Mouse (Mus musculus) kidney, embryonic 15.5 days (tissue): ENCODE measurements around the gene Pygb. TPM values are rescaled to one million over a fixed set of nuclear protein-coding genes. Genes with fewer than 3 reads are reported as not detected.
A peak's percentile ranks its signal among the peaks of the same experiment; 100 is the strongest.

ENCODE experiments used
- ATAC-seq: fragments of 200-750 bp; cut with Nextera tagmentation; replicated peaks from 2 replicates; pipeline ENCODE4 v1.8.0; 2017; ENCODE audit warnings: moderate TSS enrichment; ENCODE audit not compliant: low FRiP score
- H3K27ac ChIP-seq: fragments of 300-500 bp; sonication (generic); 2 replicates; pipeline ENCODE4 v1.5.1; 2015; ENCODE audit warnings: mild to moderate bottlenecking, inconsistent platforms
- H3K27me3 ChIP-seq: fragments of 300-500 bp; sonication (generic); 2 replicates; pipeline ENCODE4 v1.6.1; 2015; ENCODE audit warnings: inconsistent platforms
- H3K36me3 ChIP-seq: fragments of 300-500 bp; sonication (generic); 2 replicates; pipeline ENCODE4 v1.6.1; 2015; ENCODE audit warnings: inconsistent platforms
- H3K4me1 ChIP-seq: fragments of 300-500 bp; sonication (generic); 2 replicates; pipeline ENCODE4 v1.6.1; 2015; ENCODE audit warnings: inconsistent platforms
- H3K4me2 ChIP-seq: fragments of 300-500 bp; sonication (generic); 2 replicates; pipeline ENCODE4 v1.6.1; 2015; ENCODE audit warnings: moderate library complexity, mild to moderate bottlenecking, inconsistent platforms
- H3K4me3 ChIP-seq: fragments of 300-500 bp; sonication (generic); replicated peaks from 2 replicates; pipeline ENCODE4 v1.5.1; 2015; ENCODE audit warnings: mild to moderate bottlenecking, inconsistent platforms
- H3K9ac ChIP-seq: fragments of 300-500 bp; sonication (generic); 2 replicates; pipeline ENCODE4 v1.6.1; 2015; ENCODE audit warnings: mild to moderate bottlenecking, inconsistent platforms
- H3K9me3 ChIP-seq: fragments of 300-500 bp; sonication (generic); replicated peaks from 2 replicates; pipeline ENCODE4 v1.6.1; 2016; ENCODE audit warnings: inconsistent platforms
- WGBS: fragments of 180-500 bp; shearing (Covaris S2); methylation state at CpG from one replicate; pipeline ENCODE4 v1.1.7; 2015; ENCODE audit warnings: mixed read lengths; 5-methylcytosine and 5-hydroxymethylcytosine counted together
- polyA plus RNA-seq: library from polyadenylated mRNA; unstranded; fragments of >200 nt; fragmentation: Nextera tagmentation; extraction: Ambion mirVana; gene quantifications from 2 replicates; pipeline ENCODE4 v1.2.1, GENCODE M21; 2015

Gene Pygb
- polyA plus RNA-seq: 77.3 and 88.3 TPM in 2 replicates

- H3K9me3 ChIP-seq: no peaks in the 10 kb centered on the region
- H3K27ac ChIP-seq: peak within 1 kb of the TSS; percentile 90
- peaks cover 6% of the 10 kb centered on the region; the same call in 1 of the 2 replicates for H3K36me3 ChIP-seq
- ATAC-seq: peak; percentile 96
- H3K4me3 ChIP-seq: peak within 1 kb of the TSS; percentile 85
- H3K4me1 ChIP-seq: peaks cover 44% of the 10 kb centered on the region
- 1% methylated on average over 58 of the region's 58 CpGs for WGBS
- no peaks in the 10 kb centered on the region for H3K27me3 ChIP-seq
- peak within 1 kb of the TSS; percentile 87 for H3K4me2 ChIP-seq
- H3K9ac ChIP-seq: peak within 1 kb of the TSS; percentile 65
These were observed at the start of gene Pygb for GRCm38 (mm10) chr2:150786251-150787180. Gene Pygb (plus strand): TSS chr2:150786735.

- Histone ChIP-seq H3K4me3 (no peak overlapping the region), H3K4me1 (no peaks in the 10 kb centered on the region), H3K27me3 (peaks cover 2% of the 10 kb centered on the region), H3K27ac (no peak overlapping the region), H3K9me3 (no peaks in the 10 kb centered on the region), H3K9ac (no peak overlapping the region), H3K36me3 (no peaks in the 10 kb centered on the region), H3K4me2 (no peak overlapping the region)
- ATAC-seq: no peak
- WGBS: 78% methylated on average over 9 of the region's 9 CpGs
These were observed 48.7 kb upstream of the Pygb start for GRCm38 (mm10) chr2:150737881-150738280.

DNA sequence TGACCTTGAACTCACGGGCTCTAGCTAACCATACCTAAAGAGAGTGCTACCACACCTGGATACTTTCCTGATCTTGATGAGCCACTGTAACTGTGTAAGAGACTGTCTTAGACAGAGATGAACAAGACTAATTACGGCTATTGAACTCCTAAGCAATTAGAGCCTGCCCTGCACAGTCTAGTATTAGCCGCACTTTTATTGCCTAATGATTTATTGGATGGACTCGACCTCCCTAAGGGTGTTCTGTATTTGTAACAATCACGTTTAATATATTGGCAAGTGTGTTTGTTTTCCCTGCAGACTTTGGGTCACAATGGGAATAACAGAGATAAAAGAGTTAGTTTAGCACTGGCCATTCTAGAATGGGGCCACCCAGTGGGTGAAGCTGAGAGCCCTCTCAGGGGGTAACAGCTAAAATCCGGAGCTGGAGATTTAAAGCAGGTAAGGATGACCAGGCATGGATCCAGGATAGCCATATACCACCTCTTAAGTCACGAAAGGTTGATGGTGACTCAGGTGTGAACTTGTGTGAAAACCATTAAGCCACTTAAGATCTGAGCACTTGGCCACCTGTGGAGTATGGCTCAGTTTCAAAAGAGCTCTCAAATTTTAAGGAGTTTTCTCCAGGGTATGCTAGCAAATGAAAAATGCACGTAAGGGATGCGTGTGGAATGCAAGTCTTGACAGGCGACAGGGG is 46.2 kb upstream of the Pygb start:
- H3K27me3 ChIP-seq: peaks cover 2% of the 10 kb centered on the region
- no peaks in the 10 kb centered on the region for H3K9me3 ChIP-seq
- H3K4me2 ChIP-seq: no peak overlapping the region
- H3K27ac ChIP-seq: no peak overlapping the region
- H3K4me3 ChIP-seq: no peak overlapping the region
- no peak overlapping the region for H3K9ac ChIP-seq
- 18% methylated on average over 10 of the region's 10 CpGs for WGBS
- ATAC-seq: peak; percentile 74
- no peaks in the 10 kb centered on the region for H3K4me1 ChIP-seq
- H3K36me3 ChIP-seq: no peaks in the 10 kb centered on the region

GRCm38 (mm10) chr2:150741405-150741804 is 45.1 kb upstream of the Pygb start:
- peaks cover 10% of the 10 kb centered on the region for H3K27me3 ChIP-seq

DNA sequence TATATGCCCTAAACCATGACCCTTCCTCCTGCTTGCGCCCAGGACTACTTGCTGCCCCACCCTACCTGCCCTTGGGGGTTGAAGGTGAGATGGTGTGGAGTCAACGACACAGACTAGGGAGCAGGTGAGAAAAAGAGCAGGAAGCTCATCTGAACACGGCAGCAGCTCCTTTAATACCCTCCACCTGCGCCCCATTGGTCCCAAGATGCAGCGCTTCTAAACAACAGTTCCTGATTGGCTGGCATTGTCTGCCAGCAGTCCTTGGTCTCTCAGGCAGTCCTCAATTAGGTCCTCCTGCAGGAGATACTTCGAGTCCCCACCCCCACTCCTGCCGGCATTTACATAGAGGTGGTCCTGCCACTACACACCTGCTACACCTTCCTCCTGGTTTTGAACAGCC is 41.5 kb upstream of the Pygb start:
- peaks cover 10% of the 10 kb centered on the region for H3K4me1 ChIP-seq
- no peak overlapping the region for H3K9ac ChIP-seq
- ATAC-seq: no peak
- no peaks in the 10 kb centered on the region for H3K9me3 ChIP-seq
- H3K36me3 ChIP-seq: no peaks in the 10 kb centered on the region
- no peak overlapping the region for H3K4me3 ChIP-seq
- WGBS: 70% methylated on average over 7 of the region's 7 CpGs
- no peak overlapping the region for H3K27ac ChIP-seq
- no peak overlapping the region for H3K4me2 ChIP-seq
- H3K27me3 ChIP-seq: peaks cover 17% of the 10 kb centered on the region

More at GRCm38 (mm10) chr2:150741405-150741804, 45.1 kb upstream of the Pygb start:
- H3K36me3 ChIP-seq: no peaks in the 10 kb centered on the region
- WGBS: 55% methylated on average over 4 of the region's 4 CpGs
- H3K4me3 ChIP-seq: no peak overlapping the region
- no peaks in the 10 kb centered on the region for H3K4me1 ChIP-seq
- H3K4me2 ChIP-seq: no peak overlapping the region
- H3K27ac ChIP-seq: no peak overlapping the region
- no peaks in the 10 kb centered on the region for H3K9me3 ChIP-seq
- H3K9ac ChIP-seq: no peak overlapping the region
- no peak for ATAC-seq

DNA sequence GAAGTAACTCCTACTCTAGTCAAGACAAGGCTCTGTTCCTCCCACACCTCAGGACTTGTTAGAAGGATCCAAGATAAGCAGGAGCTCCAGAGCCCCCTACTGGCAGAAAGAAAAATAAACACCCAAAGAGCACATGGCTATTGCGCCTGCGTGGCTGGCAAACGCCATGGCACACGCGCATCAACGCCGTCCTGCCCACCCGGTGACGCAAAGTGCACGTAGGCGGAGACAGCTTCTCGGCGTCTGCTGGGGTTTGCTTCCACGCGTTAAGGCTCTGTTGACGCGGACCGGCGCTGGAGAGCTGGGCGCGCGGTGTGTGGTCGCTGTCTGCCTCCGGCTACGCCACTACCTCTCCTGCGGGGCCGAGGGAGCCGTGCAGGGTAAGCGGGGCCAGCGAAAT is 37.7 kb upstream of the Pygb start, which contains the start of gene Entpd6:
Gene Entpd6, plus strand, starts transcription at position 189 of the 400 bp plus-strand sequence.
- Histone ChIP-seq H3K36me3 (peaks cover 10% of the 10 kb centered on the region), H3K4me3 (peak within 1 kb of the TSS; percentile 80), H3K27me3 (peaks cover 17% of the 10 kb centered on the region), H3K9ac (peak within 1 kb of the TSS; percentile 73), H3K9me3 (no peaks in the 10 kb centered on the region), H3K4me2 (peak within 1 kb of the TSS; percentile 98), H3K4me1 (peaks cover 21% of the 10 kb centered on the region), H3K27ac (peak within 1 kb of the TSS; percentile 88)
- peak; percentile 97 for ATAC-seq
- under 1% methylated on average over 30 of the region's 30 CpGs for WGBS

DNA sequence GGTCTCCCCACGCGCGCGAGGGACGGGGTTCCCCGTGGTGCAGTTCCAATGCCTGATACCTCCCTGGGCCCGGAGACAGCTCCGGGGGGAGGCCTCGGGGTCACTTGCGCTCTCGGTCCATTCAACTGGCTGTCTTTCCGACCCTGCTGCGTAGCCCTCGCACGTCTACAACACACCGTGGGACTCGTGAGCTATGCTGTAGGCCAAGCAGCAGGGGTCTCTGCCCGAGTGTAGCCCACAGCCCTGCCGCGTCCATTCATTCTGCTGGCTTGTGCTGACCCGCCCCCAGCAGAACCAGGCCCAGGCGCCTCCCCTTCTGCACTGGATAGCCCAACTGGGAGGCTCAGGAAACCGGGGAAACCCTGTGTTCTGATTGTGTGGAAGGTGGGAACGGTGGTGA is 37.3 kb upstream of the Pygb start:
- under 1% methylated on average over 24 of the region's 24 CpGs for WGBS
- Histone ChIP-seq H3K4me1 (peaks cover 21% of the 10 kb centered on the region), H3K4me3 (peak overlapping the region; percentile 80), H3K9ac (peak overlapping the region; percentile 73), H3K9me3 (no peaks in the 10 kb centered on the region), H3K27ac (peak overlapping the region; percentile 88), H3K4me2 (peak overlapping the region; percentile 98), H3K36me3 (peaks cover 10% of the 10 kb centered on the region), H3K27me3 (peaks cover 17% of the 10 kb centered on the region)
- ATAC-seq: peak; percentile 87

- peak overlapping the region; percentile 80 for H3K4me3 ChIP-seq
- peaks cover 10% of the 10 kb centered on the region for H3K36me3 ChIP-seq
- no peak for ATAC-seq
- no peaks in the 10 kb centered on the region for H3K9me3 ChIP-seq
- H3K9ac ChIP-seq: no peak overlapping the region
- 0 out of 2 replicates have a peak overlapping the region, but pooled peaks have one; percentile 18 for H3K27ac ChIP-seq
- peak overlapping the region; percentile 98 for H3K4me2 ChIP-seq
- peaks cover 17% of the 10 kb centered on the region for H3K27me3 ChIP-seq
- peaks cover 21% of the 10 kb centered on the region for H3K4me1 ChIP-seq
- 55% methylated on average over 13 of the region's 13 CpGs for WGBS
These were observed 36.2 kb upstream of the Pygb start for GRCm38 (mm10) chr2:150750129-150750979.

GRCm38 (mm10) chr2:150755016-150755415 is 31.5 kb upstream of the Pygb start:
- no peak overlapping the region for H3K9ac ChIP-seq
- no peaks in the 10 kb centered on the region for H3K27me3 ChIP-seq
- no peak overlapping the region for H3K27ac ChIP-seq
- 93% methylated on average over 3 of the region's 3 CpGs for WGBS
- no peak for ATAC-seq
- H3K4me3 ChIP-seq: no peak overlapping the region
- H3K9me3 ChIP-seq: no peaks in the 10 kb centered on the region
- peaks cover 47% of the 10 kb centered on the region for H3K36me3 ChIP-seq
- H3K4me1 ChIP-seq: peaks cover 11% of the 10 kb centered on the region
- no peak overlapping the region for H3K4me2 ChIP-seq

DNA sequence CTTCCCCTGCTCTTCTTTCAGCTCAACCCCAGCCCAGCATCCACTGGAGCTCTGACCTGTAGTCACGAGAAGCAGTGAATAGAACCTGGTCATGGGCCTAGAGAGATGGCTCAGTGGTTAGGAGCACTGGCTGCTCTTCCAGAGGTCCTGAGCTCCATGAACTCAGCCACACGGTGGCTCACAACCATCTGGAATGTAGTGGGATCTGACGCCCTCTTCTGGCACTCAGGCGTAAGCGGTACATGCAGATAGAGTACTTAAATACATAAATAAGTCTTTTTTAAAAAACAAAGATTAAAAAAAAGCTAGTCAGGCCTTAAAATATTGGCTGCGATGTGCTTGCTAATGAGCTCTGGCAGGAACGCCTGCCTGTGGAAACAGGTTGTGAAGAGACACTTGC is 25.1 kb upstream of the Pygb start:
- no peaks in the 10 kb centered on the region for H3K27me3 ChIP-seq
- no peak for ATAC-seq
- no peaks in the 10 kb centered on the region for H3K9me3 ChIP-seq
- no peak overlapping the region for H3K4me2 ChIP-seq
- no peak overlapping the region for H3K4me3 ChIP-seq
- H3K27ac ChIP-seq: no peak overlapping the region
- H3K36me3 ChIP-seq: peaks cover 65% of the 10 kb centered on the region
- H3K9ac ChIP-seq: no peak overlapping the region
- WGBS: 90% methylated on average over 7 of the region's 7 CpGs
- H3K4me1 ChIP-seq: no peaks in the 10 kb centered on the region

- no peaks in the 10 kb centered on the region for H3K9me3 ChIP-seq
- H3K4me3 ChIP-seq: no peak overlapping the region
- no peak for ATAC-seq
- H3K9ac ChIP-seq: no peak overlapping the region
- WGBS: 77% methylated on average over 2 of the region's 2 CpGs
- H3K27ac ChIP-seq: no peak overlapping the region
- H3K27me3 ChIP-seq: no peaks in the 10 kb centered on the region
- peaks cover 53% of the 10 kb centered on the region for H3K36me3 ChIP-seq
- H3K4me2 ChIP-seq: no peak overlapping the region
- H3K4me1 ChIP-seq: peaks cover 6% of the 10 kb centered on the region
These were observed 20.9 kb upstream of the Pygb start for GRCm38 (mm10) chr2:150765619-150766018.
